Mouse (Mus musculus) 3T3-L1 (cell line): ENCODE results near the gene Unc93b1.
"Not testable (repeated sequence)": the region's sequence is repeated elsewhere in the genome, so short reads cannot be mapped to it uniquely, and the experiment has no call there.

ENCODE experiments used
- DNase-seq: peaks from one replicate; pipeline ENCODE4 v3.0.0-alpha.2; 2015; ENCODE audit warnings: low read depth, low spot score

Gene Unc93b1

DNA sequence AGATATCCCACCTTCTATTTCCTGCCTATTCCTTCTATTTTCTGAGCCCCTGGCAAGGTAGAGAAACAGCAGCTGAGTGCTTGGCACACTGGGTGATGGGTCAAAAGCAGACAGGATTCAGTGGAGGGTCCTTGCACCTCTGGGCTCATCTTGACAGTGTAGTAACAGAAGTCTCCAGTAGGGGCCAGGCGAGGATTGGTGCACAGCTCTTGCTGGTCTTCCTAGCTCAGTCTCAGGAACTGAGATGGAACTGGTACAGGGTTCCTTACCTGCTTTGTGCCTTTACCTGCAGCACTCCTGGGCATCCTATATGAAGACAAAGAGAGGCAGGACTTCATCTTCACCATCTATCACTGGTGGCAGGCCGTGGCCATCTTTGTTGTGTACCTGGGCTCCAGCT, 11.7 kb downstream of the Unc93b1 start:
- DNase-seq = peak; percentile 84

DNA sequence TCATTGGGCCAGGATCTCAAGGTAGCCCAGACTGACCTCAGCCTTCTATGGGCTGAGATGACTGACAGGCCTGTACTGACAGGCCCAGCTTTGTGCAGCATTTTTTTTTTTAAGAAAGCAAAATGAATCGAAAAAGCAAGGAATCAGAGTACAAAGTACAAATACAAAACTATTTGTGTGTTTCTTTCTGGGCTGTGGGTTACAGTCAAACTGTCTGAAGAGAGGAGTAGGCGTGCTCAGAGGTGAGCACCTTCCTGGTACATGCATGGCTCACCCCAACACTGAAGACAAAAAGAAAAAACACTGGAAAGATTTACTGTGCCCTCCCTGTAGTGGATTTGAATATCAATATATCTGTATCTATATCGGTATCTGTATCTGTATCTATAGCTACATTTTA, 12.8 kb downstream of the Unc93b1 start:
- DNase-seq = no peak

DNA sequence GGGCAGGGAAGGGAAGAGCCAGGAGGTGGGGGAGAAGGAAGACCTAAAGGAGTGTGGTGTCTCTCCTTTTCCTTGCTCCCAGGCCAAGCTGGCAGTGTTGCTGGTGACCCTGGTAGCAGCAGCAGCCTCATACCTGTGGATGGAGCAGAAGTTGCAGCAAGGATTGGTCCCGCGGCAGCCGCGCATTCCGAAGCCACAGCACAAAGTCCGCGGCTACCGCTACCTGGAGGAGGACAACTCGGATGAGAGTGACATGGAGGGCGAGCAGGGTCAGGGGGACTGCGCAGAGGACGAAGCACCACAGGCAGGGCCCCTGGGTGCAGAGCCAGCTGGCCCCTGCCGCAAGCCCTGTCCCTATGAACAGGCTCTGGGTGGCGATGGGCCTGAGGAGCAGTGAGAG, 13.6 kb downstream of the Unc93b1 start:
- no peak for DNase-seq

DNA sequence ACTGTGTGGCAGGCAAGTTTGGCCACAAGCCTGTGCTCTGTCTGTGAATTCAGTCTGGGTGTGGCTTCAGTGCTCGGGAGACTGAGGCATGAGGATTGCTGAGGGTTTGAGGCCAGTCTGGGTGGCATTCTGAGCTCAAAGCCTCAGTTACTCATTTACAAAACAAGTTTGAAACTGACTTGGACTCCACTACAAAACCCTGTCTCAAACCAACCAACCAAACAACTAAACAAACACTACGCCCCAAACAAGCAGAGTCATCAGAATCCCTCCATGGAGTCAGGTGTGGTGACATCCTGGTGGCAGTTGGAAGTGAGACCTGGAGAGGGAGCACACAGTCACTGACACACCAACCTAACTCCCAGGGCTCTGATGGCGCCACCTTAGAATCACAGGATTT, 15.3 kb downstream of the Unc93b1 start:
- no peak for DNase-seq

DNA sequence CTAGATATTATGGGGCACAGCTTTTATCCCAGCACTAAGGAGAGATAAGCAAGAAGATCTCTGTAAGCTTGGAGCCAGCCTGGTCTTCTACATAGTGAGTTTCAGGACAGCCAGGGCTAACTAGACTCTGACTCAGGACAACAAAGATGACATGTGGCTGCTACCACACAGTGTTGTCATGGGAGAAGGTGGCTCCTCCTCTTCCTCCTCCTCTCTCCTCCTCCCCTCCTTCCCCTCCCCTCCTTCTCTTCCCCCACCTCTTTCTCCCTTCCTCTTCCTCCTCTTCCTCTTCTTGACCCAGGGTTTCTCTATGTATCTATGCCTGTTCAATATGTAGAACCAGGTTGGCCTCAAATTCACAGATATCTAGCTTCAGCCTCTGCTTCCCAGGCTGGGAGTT, 16.5 kb downstream of the Unc93b1 start:
- no peak for DNase-seq

DNA sequence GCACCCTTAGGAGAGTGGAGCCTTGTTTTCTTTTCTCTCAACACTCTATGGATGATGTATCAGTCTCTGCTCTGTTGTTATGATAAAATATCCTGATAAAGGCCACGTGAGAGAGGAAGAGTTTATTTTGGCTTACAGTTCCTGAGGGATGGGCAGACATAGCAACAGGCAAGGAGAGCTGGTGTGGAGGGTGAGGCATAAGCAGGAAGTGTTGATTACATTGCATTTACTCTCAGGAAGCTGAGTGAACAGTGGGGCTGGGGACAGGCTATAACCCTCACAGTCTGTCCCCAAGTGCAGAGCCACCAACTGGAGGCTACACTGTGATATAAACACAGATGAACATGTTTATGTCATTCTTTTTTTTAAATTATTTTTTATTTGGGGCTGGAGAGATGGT, 17.1 kb downstream of the Unc93b1 start:
- no peak for DNase-seq

DNA sequence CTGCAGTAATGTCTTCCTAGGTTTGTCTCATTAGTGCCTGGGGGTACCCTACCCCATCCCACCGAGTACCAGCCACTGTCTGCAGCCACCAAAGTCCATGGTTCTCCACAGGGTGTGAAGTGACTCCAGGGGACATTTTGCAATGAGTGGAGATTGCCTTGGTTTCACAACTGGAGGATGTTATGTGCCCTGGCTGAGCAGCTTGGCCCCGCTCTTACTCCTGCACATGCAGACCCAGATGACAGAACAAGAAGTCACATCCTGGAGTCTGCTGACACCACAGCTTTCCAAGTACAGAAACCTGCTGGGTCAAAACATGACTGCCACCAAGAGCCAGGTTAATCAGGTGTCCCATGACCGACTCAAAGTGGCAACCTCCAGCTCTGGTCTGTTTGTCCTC, 20.0 kb downstream of the Unc93b1 start:
- DNase-seq = no peak

DNA sequence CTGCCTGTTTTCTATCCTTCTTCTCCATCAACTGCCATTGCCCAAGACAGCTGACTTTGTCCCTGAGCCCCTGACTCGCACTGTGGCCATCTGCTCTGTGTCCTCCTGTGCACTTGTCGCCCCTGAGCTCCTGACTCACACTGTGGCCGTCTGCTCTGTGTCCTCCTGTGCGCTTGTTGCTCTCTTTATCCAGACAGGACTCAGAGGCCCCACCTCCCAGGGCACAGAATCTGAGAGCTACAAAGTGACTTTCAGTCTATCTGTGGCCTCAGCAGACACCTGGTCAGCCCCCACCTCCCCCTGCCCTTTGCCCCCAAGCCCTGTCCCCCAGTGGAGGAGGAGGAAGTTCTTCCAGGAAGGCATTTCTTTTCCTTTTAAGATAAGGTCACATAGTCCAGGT, 20.8 kb downstream of the Unc93b1 start:
- DNase-seq = no peak

DNA sequence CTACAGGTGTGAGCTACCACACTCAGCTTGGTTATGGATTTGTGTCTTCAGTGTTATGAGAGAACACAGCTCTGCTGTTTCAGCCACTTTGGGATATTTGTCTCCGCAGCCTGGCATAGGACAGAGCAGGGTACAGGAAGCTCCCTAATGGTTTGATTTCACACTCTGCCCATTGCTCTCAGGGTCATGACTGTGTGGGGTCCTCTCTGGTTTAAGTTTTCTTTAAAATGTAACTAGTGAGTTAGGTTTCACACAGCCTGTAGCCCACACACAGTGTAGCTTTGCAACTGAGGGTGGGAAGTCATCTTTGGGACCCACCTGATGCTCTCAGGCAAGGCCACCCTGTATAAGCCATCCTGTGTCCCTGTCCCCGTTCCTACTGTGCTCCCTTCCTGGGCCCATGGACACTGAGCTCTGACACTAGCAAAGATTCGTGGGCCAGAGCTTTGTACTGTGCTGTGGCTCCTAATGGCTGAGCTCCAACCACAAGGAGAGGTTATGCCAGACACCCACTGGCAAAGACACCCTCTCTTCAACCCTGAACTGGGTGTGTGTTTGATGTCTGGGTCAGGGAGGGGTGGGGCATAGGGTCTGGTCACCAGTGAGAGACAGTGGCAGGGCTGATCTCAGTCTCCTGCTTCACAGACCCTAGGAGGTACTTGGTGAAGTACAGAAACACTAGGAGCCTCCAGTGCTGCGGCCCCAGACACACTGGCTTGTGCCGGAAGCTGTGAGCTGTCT, 22.5 kb downstream of the Unc93b1 start:
- not testable (repeated sequence) for DNase-seq

DNA sequence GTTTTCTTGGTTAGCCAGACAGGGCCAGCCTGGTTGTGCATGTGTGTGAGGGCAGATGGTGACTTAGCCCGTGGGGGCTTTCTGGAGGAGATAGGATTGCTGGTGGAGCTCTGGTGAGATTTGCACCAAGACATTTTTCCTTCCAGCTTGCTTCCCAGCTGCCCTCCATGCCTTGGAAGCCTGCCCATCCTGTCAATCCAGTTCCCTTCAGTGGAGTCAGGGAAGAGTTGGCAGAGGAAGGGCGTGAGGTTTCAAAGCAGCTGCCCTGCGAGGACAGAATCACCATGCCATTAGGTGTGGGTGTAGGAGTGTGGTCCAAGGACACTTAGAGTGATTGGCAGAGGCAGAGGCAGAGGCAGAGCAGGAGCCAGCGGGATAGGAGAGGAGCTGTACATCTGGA, 23.5 kb downstream of the Unc93b1 start, which contains the start of gene Aldh3b3:
Gene Aldh3b3 (plus strand): TSS at position 176 of the 400 bp plus-strand sequence.
- no peak for DNase-seq

DNA sequence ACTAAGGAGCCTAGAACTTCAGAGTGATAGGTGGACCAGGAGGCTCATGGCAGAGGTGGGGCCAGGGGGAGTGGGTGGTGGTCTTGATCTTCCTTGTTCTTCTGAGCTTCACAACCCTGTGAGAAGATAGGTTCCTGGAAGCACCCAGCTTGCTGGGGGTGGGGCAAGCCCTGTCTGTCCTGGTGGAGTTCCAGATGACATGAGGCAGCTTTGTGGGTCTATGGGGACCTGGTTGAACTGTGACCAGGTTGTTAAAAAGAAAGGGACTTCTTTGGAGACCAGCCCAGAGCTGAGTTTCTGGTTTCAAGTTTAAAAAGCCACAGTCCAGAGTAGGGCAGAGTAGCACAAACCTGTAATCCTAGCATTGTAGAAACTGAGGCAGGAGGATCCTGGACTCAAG, 24.0 kb downstream of the Unc93b1 start:
- no peak for DNase-seq

DNA sequence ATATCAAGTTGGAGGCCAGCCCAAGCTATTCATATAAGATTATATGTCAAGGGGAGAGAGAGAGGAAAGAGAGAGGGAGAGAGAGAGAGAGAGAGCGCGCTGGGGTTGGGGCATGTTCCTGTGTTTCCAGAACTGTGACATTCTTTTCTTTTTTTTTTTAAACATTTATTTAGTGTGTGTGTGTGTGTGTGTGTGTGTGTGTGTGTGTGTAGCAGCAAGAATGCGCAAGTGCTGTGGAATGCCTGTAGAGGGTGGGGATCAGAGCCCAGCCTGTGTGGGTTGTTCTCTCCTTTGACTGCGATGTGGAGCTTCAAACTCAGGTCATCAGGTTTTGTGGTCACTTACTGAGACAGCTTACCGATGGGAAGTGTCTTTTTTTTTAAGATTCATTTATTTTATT, 25.2 kb downstream of the Unc93b1 start:
- DNase-seq = no peak

DNA sequence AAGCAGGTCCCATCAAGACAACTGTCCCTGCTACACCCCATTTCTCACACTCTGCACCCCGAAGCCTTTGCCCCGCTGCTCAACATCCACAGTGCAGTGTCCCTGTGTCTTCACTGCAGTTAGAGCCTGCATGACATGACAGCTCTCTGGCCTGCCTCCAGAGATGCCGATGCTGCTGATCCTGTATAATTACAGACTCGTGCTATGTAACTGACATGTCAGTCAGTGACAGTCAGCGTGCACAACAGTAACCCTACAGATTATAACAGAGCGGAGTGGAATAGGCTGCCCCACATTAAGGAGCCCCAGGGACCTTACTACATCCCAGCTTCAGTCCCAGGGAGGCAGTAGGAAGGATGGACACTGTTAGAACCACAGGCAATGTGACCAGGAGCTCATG, 26.8 kb downstream of the Unc93b1 start:
- DNase-seq = not testable (repeated sequence)

DNA sequence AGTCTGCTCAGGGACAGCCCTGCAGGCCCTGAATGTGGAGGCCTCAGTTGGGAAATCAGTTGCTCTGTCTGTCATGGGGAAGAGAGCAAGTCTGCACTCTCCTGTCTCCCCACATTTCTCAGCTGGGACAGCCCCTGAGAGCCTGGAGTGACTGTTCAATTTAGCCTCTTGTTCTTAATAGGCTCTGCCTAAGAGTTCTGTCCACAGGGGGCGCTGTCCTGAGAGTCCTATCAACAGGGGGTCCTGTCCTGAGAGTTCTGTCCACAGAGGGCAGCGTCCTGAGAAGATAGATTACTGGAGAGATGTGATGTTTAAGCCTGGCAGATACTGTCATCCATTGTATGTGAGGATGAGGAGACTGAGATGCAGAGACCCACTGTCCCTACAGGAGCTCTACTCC, 27.5 kb downstream of the Unc93b1 start:
- DNase-seq = peak; percentile 40

DNA sequence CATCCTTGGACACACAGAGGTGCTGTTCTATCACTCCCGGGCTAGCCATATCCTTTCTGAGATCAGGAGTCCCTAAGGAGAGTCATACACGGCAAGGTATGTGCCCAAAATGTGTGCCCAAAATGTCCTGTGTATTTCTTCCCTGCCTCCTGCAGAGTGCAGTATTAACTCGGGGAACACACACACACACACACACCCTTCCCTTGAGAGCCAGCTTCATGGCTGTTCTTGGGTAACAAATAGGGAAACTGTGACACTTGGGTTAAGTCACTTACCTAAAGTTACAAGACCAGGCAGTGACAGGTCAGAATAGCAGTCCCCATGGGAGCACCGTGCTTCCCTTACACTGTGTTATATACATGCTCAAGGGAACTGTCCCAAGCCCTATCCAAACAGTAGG, 29.0 kb downstream of the Unc93b1 start:
- no peak for DNase-seq

DNA sequence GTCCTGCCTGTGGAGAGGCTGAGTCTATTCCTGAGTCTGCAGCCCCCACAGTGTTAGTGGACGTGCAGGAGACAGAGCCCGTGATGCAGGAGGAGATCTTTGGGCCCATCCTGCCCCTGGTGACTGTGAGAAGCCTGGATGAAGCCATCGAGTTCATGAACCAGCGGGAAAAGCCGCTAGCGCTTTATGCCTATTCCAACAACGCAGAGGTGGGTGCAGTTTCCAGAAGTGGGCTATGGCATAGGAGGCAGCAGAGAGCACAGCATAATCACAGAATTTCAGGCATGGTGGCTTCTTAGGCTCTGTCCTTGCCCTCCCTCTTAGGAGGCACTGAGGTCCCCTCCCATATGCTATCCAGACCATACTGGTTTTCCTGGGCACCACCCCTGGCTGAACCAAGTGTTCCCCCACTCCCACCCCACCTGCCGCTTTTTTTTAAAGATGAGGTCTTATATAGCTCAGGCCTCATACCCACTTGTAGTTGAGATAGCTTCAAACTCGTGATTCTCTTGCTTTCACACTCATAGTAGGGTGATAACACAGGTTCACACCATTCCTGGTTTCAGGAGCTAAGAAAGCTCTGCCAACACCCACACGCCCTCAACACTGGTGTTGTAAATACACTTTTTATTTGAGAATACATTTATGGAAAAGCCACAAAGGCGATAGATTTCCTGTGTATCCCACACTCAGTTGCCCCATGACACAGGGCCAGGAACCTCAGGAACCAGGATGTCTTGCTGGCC, 31.5 kb downstream of the Unc93b1 start:
- no peak for DNase-seq

DNA sequence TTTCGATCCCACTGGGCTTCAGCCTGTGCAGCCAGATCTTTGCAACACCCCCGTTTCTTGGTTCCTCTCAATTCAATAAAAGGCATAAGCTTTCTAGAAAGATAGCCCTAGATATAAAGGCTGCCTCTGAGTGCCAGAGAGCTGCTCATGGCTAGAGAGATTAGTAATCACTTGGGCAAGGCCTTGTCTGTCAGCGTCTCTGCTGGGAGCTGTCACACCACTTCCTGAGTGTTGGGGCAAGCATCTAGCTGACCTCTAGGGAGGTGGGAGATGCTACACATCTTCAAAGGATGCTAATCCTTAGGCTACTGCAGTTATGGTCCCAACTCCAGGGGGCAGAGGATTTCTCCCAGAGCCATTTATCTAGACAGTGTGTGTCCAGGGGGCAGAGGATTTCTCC, 32.3 kb downstream of the Unc93b1 start:
- no peak for DNase-seq

DNA sequence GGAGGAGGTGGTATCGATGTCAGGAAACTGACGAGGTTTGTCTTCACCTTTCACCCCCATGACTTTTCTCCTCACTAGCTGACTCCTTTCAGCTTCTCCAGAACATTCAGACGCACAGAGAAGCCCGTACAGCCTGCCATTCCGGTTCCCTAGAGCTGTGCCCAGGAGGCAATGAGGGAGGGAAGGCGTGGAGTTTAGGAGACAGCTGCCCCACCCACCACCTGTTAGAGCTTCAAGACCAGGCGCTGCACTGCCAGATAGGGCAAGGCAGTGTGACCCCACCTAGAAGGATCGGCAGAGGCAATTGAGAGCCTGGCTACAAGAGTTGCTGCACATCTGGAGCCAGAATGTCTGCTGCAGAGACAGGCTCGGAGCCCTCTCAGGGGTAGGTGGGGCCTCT, 37.2 kb downstream of the Unc93b1 start, which contains the start of gene Aldh3b2:
Gene Aldh3b2 (plus strand): TSS at position 100 of the 400 bp plus-strand sequence.
- no peak for DNase-seq

DNA sequence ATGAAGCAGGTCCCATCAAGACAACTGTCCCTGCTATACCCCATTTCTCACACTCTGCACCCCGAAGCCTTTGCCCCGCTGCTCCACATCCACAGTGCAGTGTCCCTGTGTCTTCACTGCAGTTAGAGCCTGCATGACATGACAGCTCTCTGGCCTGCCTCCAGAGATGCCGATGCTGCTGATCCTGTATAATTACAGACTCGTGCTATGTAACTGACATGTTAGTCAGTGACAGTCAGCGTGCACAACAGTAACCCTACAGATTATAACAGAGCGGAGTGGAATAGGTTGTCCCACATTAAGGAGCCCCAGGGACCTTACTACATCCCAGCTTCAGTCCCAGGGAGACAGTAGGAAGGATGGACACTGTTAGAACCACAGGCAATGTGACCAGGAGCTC, 39.6 kb downstream of the Unc93b1 start:
- DNase-seq = not testable (repeated sequence)

DNA sequence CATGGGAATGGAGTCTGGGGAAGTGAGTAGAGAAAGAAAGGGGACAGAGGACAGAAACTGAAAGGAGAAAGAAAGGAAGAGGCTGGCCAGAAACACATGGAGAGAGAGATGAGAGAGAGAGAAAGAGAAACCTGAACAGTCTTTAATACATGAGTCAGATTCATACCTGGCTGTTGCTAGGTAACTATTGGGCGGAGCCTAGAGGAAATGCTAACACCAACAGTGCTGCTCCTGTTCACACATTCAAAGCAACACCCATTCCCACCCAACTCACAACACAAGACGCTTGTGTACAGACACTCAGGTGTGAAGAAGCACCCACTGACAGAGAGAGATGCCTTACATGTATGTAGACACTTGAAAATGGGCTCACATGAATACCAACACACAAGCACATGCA, 40.9 kb downstream of the Unc93b1 start:
- DNase-seq = no peak

DNA sequence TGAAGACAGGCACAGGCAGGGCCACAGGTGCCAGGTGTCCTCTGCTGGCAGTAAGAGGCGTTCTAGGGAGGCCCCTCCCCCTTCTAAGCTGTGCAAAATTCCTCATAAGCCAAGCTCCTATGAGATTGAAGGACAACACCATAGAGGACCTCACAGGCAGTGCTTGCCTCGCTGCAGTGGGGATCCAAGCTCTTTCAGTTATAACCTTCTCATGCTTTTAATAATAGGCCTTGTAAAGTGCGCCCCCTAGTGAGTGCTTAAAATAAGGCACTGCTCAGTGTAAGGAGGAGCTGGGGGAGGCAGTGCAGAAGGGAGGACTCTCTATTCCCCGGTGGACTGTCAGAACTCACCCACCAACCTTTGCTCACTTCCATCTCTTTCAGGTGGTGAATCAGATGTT, 45.3 kb downstream of the Unc93b1 start:
- peak; percentile 95 for DNase-seq

DNA sequence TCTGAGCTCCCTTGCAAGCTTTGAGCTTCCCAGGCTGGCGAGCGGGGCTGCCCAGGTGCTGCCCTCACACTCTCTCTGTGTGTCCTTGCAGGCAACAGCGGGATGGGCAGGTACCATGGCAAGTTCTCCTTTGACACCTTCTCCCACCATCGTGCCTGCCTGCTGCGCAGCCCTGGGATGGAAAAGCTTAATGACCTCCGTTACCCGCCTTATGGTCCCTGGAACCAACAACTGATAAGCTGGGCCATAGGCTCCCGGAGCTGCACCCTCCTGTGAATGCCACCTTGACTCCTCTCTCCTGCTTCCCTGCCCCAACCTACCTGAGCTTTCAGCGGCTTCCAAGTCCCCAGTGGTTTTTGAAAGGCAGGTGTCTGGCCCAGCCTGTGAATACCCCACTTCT, 45.9 kb downstream of the Unc93b1 start:
- DNase-seq = no peak

DNA sequence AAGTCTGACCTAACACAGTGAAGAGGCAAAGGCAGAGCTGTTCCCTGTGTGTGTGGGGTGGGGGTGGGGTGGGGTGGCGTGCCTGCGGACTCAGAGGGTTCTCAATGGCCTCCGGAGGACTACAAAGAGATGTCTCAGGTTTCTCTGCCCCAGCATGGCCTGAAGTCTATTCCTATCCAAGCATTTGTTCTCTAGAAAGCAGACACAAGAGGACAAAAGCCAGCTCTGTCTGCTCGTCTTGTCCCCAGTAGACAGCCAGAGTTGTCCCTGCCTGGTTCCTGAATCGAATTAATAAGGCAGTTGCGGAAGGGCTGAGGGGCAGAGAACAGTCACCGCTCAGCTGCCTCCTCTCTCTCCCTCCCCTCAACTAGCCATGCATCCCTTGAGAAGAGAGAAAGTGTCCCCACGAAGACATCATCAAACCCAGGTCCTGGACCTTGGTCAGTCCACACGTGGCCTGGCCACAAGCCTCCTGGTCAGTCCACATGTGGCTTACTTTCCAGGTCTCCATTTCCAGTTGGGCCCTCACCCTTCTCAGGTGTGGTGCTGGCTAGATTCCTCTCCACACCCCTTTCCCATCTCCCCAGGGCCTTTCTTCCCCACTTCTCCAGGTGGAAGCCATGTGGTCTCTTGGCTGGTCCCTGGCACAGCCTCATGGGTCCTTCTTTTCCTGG, 48.7 kb downstream of the Unc93b1 start:
- no peak for DNase-seq
